Mouse (Mus musculus): ENCODE measurements around the gene Tmem94. TPM values are rescaled to one million over a fixed set of nuclear protein-coding genes. Genes with fewer than 3 reads are reported as not detected.

Gene Tmem94
- polyA plus RNA-seq, 1 experiment from 2014 or later = 16.4 TPM

- DNase-seq (ENCODE audit: low spot score) (no peak), ATAC-seq (ENCODE audit: low FRiP score) (no peak)
- no peaks in the 10 kb centered on the region for H3K27me3 ChIP-seq (ENCODE audit: control insufficient read depth, insufficient read depth, low read length)
- H3K4me2 ChIP-seq (replicated peaks; ENCODE audit: low read depth, low read length) = no peak overlapping the region
- no peaks in the 10 kb centered on the region for H3K4me1 ChIP-seq (replicated peaks; ENCODE audit: control insufficient read depth, insufficient read depth, low read length)
- H3K36me3 ChIP-seq (ENCODE audit: control insufficient read depth, insufficient read depth, low read length) = peaks cover 22% of the 10 kb centered on the region
- H3K9me3 ChIP-seq (ENCODE audit: control insufficient read depth, low read length) = no peaks in the 10 kb centered on the region
- H3K4me3 ChIP-seq (ENCODE audit: low read depth, low read length) = no peak overlapping the region
- H3K9ac ChIP-seq (ENCODE audit: low read depth, low read length) = no peak overlapping the region
- WGBS = 91% methylated on average over 14 of the region's 14 CpGs
- no peak overlapping the region for H3K27ac ChIP-seq (ENCODE audit: low read depth, low read length)
These were observed 27.1 kb downstream of the Tmem94 start for GRCm38 (mm10) chr11:115792353-115792752.

GRCm38 (mm10) chr11:115796898-115797297 is 31.7 kb downstream of the Tmem94 start:
- Histone ChIP-seq H3K36me3 (ENCODE audit: control insufficient read depth, insufficient read depth, low read length) (peaks cover 31% of the 10 kb centered on the region), H3K27ac (ENCODE audit: low read depth, low read length) (no peak overlapping the region), H3K4me2 (replicated peaks; ENCODE audit: low read depth, low read length) (no peak overlapping the region), H3K9me3 (ENCODE audit: control insufficient read depth, low read length) (no peaks in the 10 kb centered on the region), H3K4me1 (replicated peaks; ENCODE audit: control insufficient read depth, insufficient read depth, low read length) (no peaks in the 10 kb centered on the region), H3K27me3 (ENCODE audit: control insufficient read depth, insufficient read depth, low read length) (no peaks in the 10 kb centered on the region), H3K4me3 (ENCODE audit: low read depth, low read length) (no peak overlapping the region), H3K9ac (ENCODE audit: low read depth, low read length) (no peak overlapping the region)
- DNase-seq (ENCODE audit: low spot score) (no peak), ATAC-seq (ENCODE audit: low FRiP score) (no peak)
- 81% methylated on average over 15 of the region's 15 CpGs for WGBS

GRCm38 (mm10) chr11:115797665-115798064 is 32.4 kb downstream of the Tmem94 start:
- peaks cover 31% of the 10 kb centered on the region for H3K36me3 ChIP-seq (ENCODE audit: control insufficient read depth, insufficient read depth, low read length)
- H3K4me2 ChIP-seq (replicated peaks; ENCODE audit: low read depth, low read length) = no peak overlapping the region
- no peak overlapping the region for H3K4me3 ChIP-seq (ENCODE audit: low read depth, low read length)
- H3K9me3 ChIP-seq (ENCODE audit: control insufficient read depth, low read length) = no peaks in the 10 kb centered on the region
- WGBS = 92% methylated on average over 9 of the region's 9 CpGs
- H3K9ac ChIP-seq (ENCODE audit: low read depth, low read length) = no peak overlapping the region
- ATAC-seq (ENCODE audit: low FRiP score) = no peak
- H3K4me1 ChIP-seq (replicated peaks; ENCODE audit: control insufficient read depth, insufficient read depth, low read length) = no peaks in the 10 kb centered on the region
- no peak for DNase-seq (ENCODE audit: low spot score)
- H3K27ac ChIP-seq (ENCODE audit: low read depth, low read length) = no peak overlapping the region
- no peaks in the 10 kb centered on the region for H3K27me3 ChIP-seq (ENCODE audit: control insufficient read depth, insufficient read depth, low read length)

- Histone ChIP-seq H3K4me2 (replicated peaks; ENCODE audit: low read depth, low read length) (no peak overlapping the region), H3K9ac (ENCODE audit: low read depth, low read length) (no peak overlapping the region), H3K27ac (ENCODE audit: low read depth, low read length) (no peak overlapping the region), H3K4me3 (ENCODE audit: low read depth, low read length) (no peak overlapping the region), H3K9me3 (ENCODE audit: control insufficient read depth, low read length) (no peaks in the 10 kb centered on the region), H3K27me3 (ENCODE audit: control insufficient read depth, insufficient read depth, low read length) (no peaks in the 10 kb centered on the region), H3K4me1 (replicated peaks; ENCODE audit: control insufficient read depth, insufficient read depth, low read length) (no peaks in the 10 kb centered on the region), H3K36me3 (ENCODE audit: control insufficient read depth, insufficient read depth, low read length) (peaks cover 44% of the 10 kb centered on the region)
- DNase-seq (ENCODE audit: low spot score) (no peak), ATAC-seq (ENCODE audit: low FRiP score) (no peak)
- WGBS = 92% methylated on average over 18 of the region's 18 CpGs
These were observed 35.7 kb downstream of the Tmem94 start for GRCm38 (mm10) chr11:115800981-115801380.

- Histone ChIP-seq H3K4me1 (replicated peaks; ENCODE audit: control insufficient read depth, insufficient read depth, low read length) (no peaks in the 10 kb centered on the region), H3K9ac (ENCODE audit: low read depth, low read length) (no peak overlapping the region), H3K4me3 (ENCODE audit: low read depth, low read length) (no peak overlapping the region), H3K4me2 (replicated peaks; ENCODE audit: low read depth, low read length) (no peak overlapping the region), H3K9me3 (ENCODE audit: control insufficient read depth, low read length) (no peaks in the 10 kb centered on the region), H3K27ac (ENCODE audit: low read depth, low read length) (no peak overlapping the region), H3K36me3 (ENCODE audit: control insufficient read depth, insufficient read depth, low read length) (peaks cover 45% of the 10 kb centered on the region), H3K27me3 (ENCODE audit: control insufficient read depth, insufficient read depth, low read length) (no peaks in the 10 kb centered on the region)
- WGBS = 95% methylated on average over 24 of the region's 24 CpGs
- DNase-seq (ENCODE audit: low spot score) (no peak), ATAC-seq (ENCODE audit: low FRiP score) (no peak)
These were observed 38.0 kb downstream of the Tmem94 start for GRCm38 (mm10) chr11:115803072-115803709.

GRCm38 (mm10) chr11:115805005-115805404 is 39.8 kb downstream of the Tmem94 start:
- Histone ChIP-seq H3K9ac (ENCODE audit: low read depth, low read length) (no peak overlapping the region), H3K4me1 (replicated peaks; ENCODE audit: control insufficient read depth, insufficient read depth, low read length) (peaks cover 2% of the 10 kb centered on the region; the same call in 1 of the 2 replicates), H3K27me3 (ENCODE audit: control insufficient read depth, insufficient read depth, low read length) (no peaks in the 10 kb centered on the region), H3K27ac (ENCODE audit: low read depth, low read length) (no peak overlapping the region), H3K4me2 (replicated peaks; ENCODE audit: low read depth, low read length) (no peak overlapping the region), H3K36me3 (ENCODE audit: control insufficient read depth, insufficient read depth, low read length) (peaks cover 40% of the 10 kb centered on the region), H3K4me3 (ENCODE audit: low read depth, low read length) (no peak overlapping the region), H3K9me3 (ENCODE audit: control insufficient read depth, low read length) (no peaks in the 10 kb centered on the region)
- DNase-seq (ENCODE audit: low spot score) = no peak
- WGBS = 96% methylated on average over 7 of the region's 7 CpGs
- no peak for ATAC-seq (ENCODE audit: low FRiP score)

- ATAC-seq (ENCODE audit: low FRiP score) (no peak), DNase-seq (ENCODE audit: low spot score) (no peak)
- no peaks in the 10 kb centered on the region for H3K27me3 ChIP-seq (ENCODE audit: control insufficient read depth, insufficient read depth, low read length)
- H3K9ac ChIP-seq (ENCODE audit: low read depth, low read length) = no peak overlapping the region
- H3K27ac ChIP-seq (ENCODE audit: low read depth, low read length) = no peak overlapping the region
- H3K36me3 ChIP-seq (ENCODE audit: control insufficient read depth, insufficient read depth, low read length) = peaks cover 35% of the 10 kb centered on the region
- no peak overlapping the region for H3K4me3 ChIP-seq (ENCODE audit: low read depth, low read length)
- no peak overlapping the region for H3K4me2 ChIP-seq (replicated peaks; ENCODE audit: low read depth, low read length)
- H3K9me3 ChIP-seq (ENCODE audit: control insufficient read depth, low read length) = no peaks in the 10 kb centered on the region
- H3K4me1 ChIP-seq (replicated peaks; ENCODE audit: control insufficient read depth, insufficient read depth, low read length) = peaks cover 7% of the 10 kb centered on the region
- 94% methylated on average over 10 of the region's 10 CpGs for WGBS
These were observed 40.9 kb downstream of the Tmem94 start for GRCm38 (mm10) chr11:115806154-115806553.

- Histone ChIP-seq H3K4me3 (ENCODE audit: low read depth, low read length) (no peak overlapping the region), H3K4me2 (replicated peaks; ENCODE audit: low read depth, low read length) (peak overlapping the region; percentile 5; the same call in 1 of the 2 replicates), H3K27me3 (ENCODE audit: control insufficient read depth, insufficient read depth, low read length) (no peaks in the 10 kb centered on the region), H3K27ac (ENCODE audit: low read depth, low read length) (0 out of 2 replicates have a peak overlapping the region, but pooled peaks have one; percentile 30), H3K4me1 (replicated peaks; ENCODE audit: control insufficient read depth, insufficient read depth, low read length) (peaks cover 10% of the 10 kb centered on the region), H3K9me3 (ENCODE audit: control insufficient read depth, low read length) (no peaks in the 10 kb centered on the region), H3K9ac (ENCODE audit: low read depth, low read length) (no peak overlapping the region), H3K36me3 (ENCODE audit: control insufficient read depth, insufficient read depth, low read length) (peaks cover 26% of the 10 kb centered on the region)
- ATAC-seq (ENCODE audit: low FRiP score) (0 out of 2 replicates have a peak, but pooled peaks have one; percentile 7), DNase-seq (ENCODE audit: low spot score) (no peak)
- WGBS = 72% methylated on average over 6 of the region's 6 CpGs
These were observed 42.1 kb downstream of the Tmem94 start for GRCm38 (mm10) chr11:115807306-115807705.

GRCm38 (mm10) chr11:115807971-115808370 is 42.7 kb downstream of the Tmem94 start:
- no peak overlapping the region for H3K4me3 ChIP-seq (ENCODE audit: low read depth, low read length)
- 63% methylated on average over 11 of the region's 11 CpGs for WGBS
- 0 out of 2 replicates have a peak overlapping the region, but pooled peaks have one; percentile 30 for H3K27ac ChIP-seq (ENCODE audit: low read depth, low read length)
- DNase-seq (ENCODE audit: low spot score) (no peak), ATAC-seq (ENCODE audit: low FRiP score) (no peak)
- no peaks in the 10 kb centered on the region for H3K27me3 ChIP-seq (ENCODE audit: control insufficient read depth, insufficient read depth, low read length)
- peaks cover 22% of the 10 kb centered on the region for H3K36me3 ChIP-seq (ENCODE audit: control insufficient read depth, insufficient read depth, low read length)
- H3K4me1 ChIP-seq (replicated peaks; ENCODE audit: control insufficient read depth, insufficient read depth, low read length) = peaks cover 10% of the 10 kb centered on the region
- no peaks in the 10 kb centered on the region for H3K9me3 ChIP-seq (ENCODE audit: control insufficient read depth, low read length)
- H3K4me2 ChIP-seq (replicated peaks; ENCODE audit: low read depth, low read length) = no peak overlapping the region
- H3K9ac ChIP-seq (ENCODE audit: low read depth, low read length) = no peak overlapping the region

All from hindbrain, embryonic 11.5 days (tissue).